Mouse (Mus musculus): ENCODE results near the gene Erc1. TPM values are rescaled to one million over a fixed set of nuclear protein-coding genes. Genes with fewer than 3 reads are reported as not detected.

Erc1 gene
- polyA plus RNA-seq, 1 experiment from 2014 or later: 19.8 TPM

- Histone ChIP-seq H3K9me3 (replicated peaks) (no peaks in the 10 kb centered on the region), H3K27me3 (no peaks in the 10 kb centered on the region), H3K36me3 (peaks cover 19% of the 10 kb centered on the region; the same call in 1 of the 2 replicates), H3K4me2 (no peak overlapping the region), H3K4me3 (replicated peaks) (no peak overlapping the region), H3K27ac (no peak overlapping the region), H3K4me1 (no peaks in the 10 kb centered on the region), H3K9ac (no peak overlapping the region)
- WGBS: 91% methylated on average over 5 of the region's 5 CpGs
- ATAC-seq (replicated peaks; ENCODE audit: low FRiP score): no peak
Observed at GRCm38 (mm10) chr6:119796291-119796690, 51.7 kb downstream of the Erc1 start.

- ATAC-seq (replicated peaks; ENCODE audit: low FRiP score): no peak
- no peak overlapping the region for H3K9ac ChIP-seq
- H3K4me3 ChIP-seq (replicated peaks): no peak overlapping the region
- WGBS: 38% methylated on average over 2 of the region's 2 CpGs
- no peak overlapping the region for H3K4me2 ChIP-seq
- no peak overlapping the region for H3K27ac ChIP-seq
- H3K4me1 ChIP-seq: no peaks in the 10 kb centered on the region
- no peaks in the 10 kb centered on the region for H3K27me3 ChIP-seq
- H3K9me3 ChIP-seq (replicated peaks): no peaks in the 10 kb centered on the region
- peaks cover 19% of the 10 kb centered on the region for H3K36me3 ChIP-seq
Observed at GRCm38 (mm10) chr6:119792562-119792961, 55.4 kb downstream of the Erc1 start.

GRCm38 (mm10) chr6:119782416-119782815 is 65.6 kb downstream of the Erc1 start:
- WGBS: 96% methylated on average over 2 of the region's 2 CpGs
- peaks cover 13% of the 10 kb centered on the region for H3K36me3 ChIP-seq
- no peaks in the 10 kb centered on the region for H3K9me3 ChIP-seq (replicated peaks)
- no peaks in the 10 kb centered on the region for H3K27me3 ChIP-seq
- H3K9ac ChIP-seq: no peak overlapping the region
- no peak overlapping the region for H3K4me2 ChIP-seq
- no peak for ATAC-seq (replicated peaks; ENCODE audit: low FRiP score)
- H3K27ac ChIP-seq: no peak overlapping the region
- H3K4me1 ChIP-seq: no peaks in the 10 kb centered on the region
- H3K4me3 ChIP-seq (replicated peaks): no peak overlapping the region

GRCm38 (mm10) chr6:119781109-119781508 is 66.9 kb downstream of the Erc1 start:
- Histone ChIP-seq H3K27ac (no peak overlapping the region), H3K4me3 (replicated peaks) (no peak overlapping the region), H3K4me1 (no peaks in the 10 kb centered on the region), H3K9me3 (replicated peaks) (no peaks in the 10 kb centered on the region), H3K4me2 (no peak overlapping the region), H3K9ac (no peak overlapping the region), H3K27me3 (no peaks in the 10 kb centered on the region), H3K36me3 (peaks cover 13% of the 10 kb centered on the region)
- no peak for ATAC-seq (replicated peaks; ENCODE audit: low FRiP score)
- WGBS: 77% methylated on average over 3 of the region's 3 CpGs

- Histone ChIP-seq H3K36me3 (peaks cover 6% of the 10 kb centered on the region), H3K27me3 (no peaks in the 10 kb centered on the region), H3K4me3 (replicated peaks) (no peak overlapping the region), H3K4me2 (no peak overlapping the region), H3K4me1 (no peaks in the 10 kb centered on the region), H3K9ac (no peak overlapping the region), H3K27ac (no peak overlapping the region), H3K9me3 (replicated peaks) (no peaks in the 10 kb centered on the region)
- ATAC-seq (replicated peaks; ENCODE audit: low FRiP score): no peak
- 64% methylated on average over 1 of the region's 1 CpGs for WGBS
Observed at GRCm38 (mm10) chr6:119768778-119769177, 79.2 kb downstream of the Erc1 start.

- 92% methylated on average over 3 of the region's 3 CpGs for WGBS
- H3K9me3 ChIP-seq (replicated peaks): no peaks in the 10 kb centered on the region
- peaks cover 9% of the 10 kb centered on the region for H3K36me3 ChIP-seq
- H3K9ac ChIP-seq: no peak overlapping the region
- ATAC-seq (replicated peaks; ENCODE audit: low FRiP score): no peak
- no peak overlapping the region for H3K4me2 ChIP-seq
- no peak overlapping the region for H3K27ac ChIP-seq
- no peaks in the 10 kb centered on the region for H3K4me1 ChIP-seq
- no peak overlapping the region for H3K4me3 ChIP-seq (replicated peaks)
- no peaks in the 10 kb centered on the region for H3K27me3 ChIP-seq
Observed at GRCm38 (mm10) chr6:119764355-119764754, 83.6 kb downstream of the Erc1 start.

GRCm38 (mm10) chr6:119759866-119760265 is 88.1 kb downstream of the Erc1 start:
- H3K27me3 ChIP-seq: no peaks in the 10 kb centered on the region
- no peak overlapping the region for H3K4me2 ChIP-seq
- no peak overlapping the region for H3K9ac ChIP-seq
- H3K36me3 ChIP-seq: peaks cover 9% of the 10 kb centered on the region
- no peaks in the 10 kb centered on the region for H3K4me1 ChIP-seq
- H3K9me3 ChIP-seq (replicated peaks): no peaks in the 10 kb centered on the region
- H3K4me3 ChIP-seq (replicated peaks): no peak overlapping the region
- 83% methylated on average over 3 of the region's 3 CpGs for WGBS
- H3K27ac ChIP-seq: no peak overlapping the region
- no peak for ATAC-seq (replicated peaks; ENCODE audit: low FRiP score)

GRCm38 (mm10) chr6:119758490-119758889 is 89.5 kb downstream of the Erc1 start:
- Histone ChIP-seq H3K36me3 (peaks cover 6% of the 10 kb centered on the region), H3K9me3 (replicated peaks) (no peaks in the 10 kb centered on the region), H3K4me2 (no peak overlapping the region), H3K4me3 (replicated peaks) (no peak overlapping the region), H3K4me1 (no peaks in the 10 kb centered on the region), H3K27me3 (no peaks in the 10 kb centered on the region), H3K9ac (no peak overlapping the region), H3K27ac (no peak overlapping the region)
- ATAC-seq (replicated peaks; ENCODE audit: low FRiP score): no peak
- 78% methylated on average over 2 of the region's 2 CpGs for WGBS

- Histone ChIP-seq H3K27me3 (no peaks in the 10 kb centered on the region), H3K4me2 (no peak overlapping the region), H3K4me1 (no peaks in the 10 kb centered on the region), H3K9ac (no peak overlapping the region), H3K36me3 (peaks cover 10% of the 10 kb centered on the region), H3K4me3 (replicated peaks) (no peak overlapping the region), H3K27ac (no peak overlapping the region), H3K9me3 (replicated peaks) (no peaks in the 10 kb centered on the region)
- WGBS: 55% methylated on average over 5 of the region's 5 CpGs
- no peak for ATAC-seq (replicated peaks; ENCODE audit: low FRiP score)
Observed at GRCm38 (mm10) chr6:119757796-119758195, 90.2 kb downstream of the Erc1 start.

- no peak for ATAC-seq (replicated peaks; ENCODE audit: low FRiP score)
- WGBS: 54% methylated on average over 3 of the region's 3 CpGs
- no peak overlapping the region for H3K4me3 ChIP-seq (replicated peaks)
Observed at GRCm38 (mm10) chr6:119755866-119756265, 92.1 kb downstream of the Erc1 start.

GRCm38 (mm10) chr6:119749093-119749635 is 98.8 kb downstream of the Erc1 start:
- Histone ChIP-seq H3K27me3 (no peaks in the 10 kb centered on the region), H3K4me1 (no peaks in the 10 kb centered on the region), H3K4me3 (replicated peaks) (no peak overlapping the region), H3K9me3 (replicated peaks) (no peaks in the 10 kb centered on the region), H3K9ac (no peak overlapping the region), H3K4me2 (no peak overlapping the region), H3K27ac (no peak overlapping the region), H3K36me3 (peaks cover 43% of the 10 kb centered on the region)
- 78% methylated on average over 7 of the region's 7 CpGs for WGBS
- no peak for ATAC-seq (replicated peaks; ENCODE audit: low FRiP score)

More at GRCm38 (mm10) chr6:119755866-119756265, 92.1 kb downstream of the Erc1 start:
- Histone ChIP-seq H3K9me3 (replicated peaks) (no peaks in the 10 kb centered on the region), H3K36me3 (peaks cover 22% of the 10 kb centered on the region), H3K27me3 (no peaks in the 10 kb centered on the region), H3K4me2 (no peak overlapping the region), H3K9ac (no peak overlapping the region), H3K27ac (no peak overlapping the region), H3K4me1 (no peaks in the 10 kb centered on the region)

GRCm38 (mm10) chr6:119741861-119742260 is 106.1 kb downstream of the Erc1 start:
- no peak for ATAC-seq (replicated peaks; ENCODE audit: low FRiP score)
- Histone ChIP-seq H3K27ac (no peak overlapping the region), H3K36me3 (peaks cover 27% of the 10 kb centered on the region), H3K4me1 (no peaks in the 10 kb centered on the region), H3K4me3 (replicated peaks) (no peak overlapping the region), H3K4me2 (no peak overlapping the region), H3K9ac (no peak overlapping the region), H3K9me3 (replicated peaks) (no peaks in the 10 kb centered on the region), H3K27me3 (no peaks in the 10 kb centered on the region)
- WGBS: 85% methylated on average over 2 of the region's 2 CpGs

- H3K4me2 ChIP-seq: no peak overlapping the region
- no peaks in the 10 kb centered on the region for H3K9me3 ChIP-seq (replicated peaks)
- H3K27ac ChIP-seq: no peak overlapping the region
- 87% methylated on average over 3 of the region's 3 CpGs for WGBS
- no peak overlapping the region for H3K4me3 ChIP-seq (replicated peaks)
- ATAC-seq (replicated peaks; ENCODE audit: low FRiP score): no peak
- no peak overlapping the region for H3K9ac ChIP-seq
- H3K4me1 ChIP-seq: no peaks in the 10 kb centered on the region
- H3K36me3 ChIP-seq: peaks cover 27% of the 10 kb centered on the region
- no peaks in the 10 kb centered on the region for H3K27me3 ChIP-seq
Observed at GRCm38 (mm10) chr6:119740541-119740940, 107.4 kb downstream of the Erc1 start.
